Mouse (Mus musculus) adrenal gland, postnatal 4 days (tissue): Measurements from ENCODE around the gene Gm20388. TPM values are rescaled to one million over a fixed set of nuclear protein-coding genes. Genes with fewer than 3 reads are reported as not detected.
"Not testable (repeated sequence)": the region's sequence is repeated elsewhere in the genome, so short reads cannot be mapped to it uniquely, and the experiment has no call there.

Source experiments
- DNase-seq, 2 experiments: peaks; one replicate each; pipeline ENCODE4 v3.0.0; 2021 to 2022; ENCODE audit warnings: low spot score in 2 of 2, mixed read lengths in 2 of 2
- total RNA-seq, 2 experiments: library from RNA; stranded (reverse); gene quantifications; 2 replicates each; pipeline ENCODE4 v1.2.3; 2021

The Gm20388 gene
- total RNA-seq, 2 experiments from 2014 or later: 8.8 TPM; not detected in 1

DNA sequence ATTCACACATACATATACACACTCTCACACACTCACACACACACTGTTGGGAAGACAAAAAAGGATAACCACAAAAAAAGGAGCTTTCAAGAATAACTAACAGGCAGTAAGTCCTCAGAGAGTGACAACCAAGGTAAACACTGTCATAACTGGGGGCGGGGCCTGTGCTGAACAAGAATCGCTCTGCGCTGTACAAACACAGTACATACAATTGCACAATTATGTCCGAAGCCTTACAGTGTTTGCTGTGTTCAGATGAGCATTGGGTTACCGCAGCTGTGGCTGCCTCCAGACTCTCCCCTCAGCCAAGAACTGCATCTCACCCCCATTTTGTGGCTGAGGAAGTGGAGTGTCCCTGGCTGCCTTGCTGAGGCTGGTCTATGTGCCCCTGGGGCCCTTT is 1510.4 kb downstream of the Gm20388 start:
- no peak for DNase-seq

- DNase-seq: no peak
Observed at GRCm38 (mm10) chr8:121424080-121424479, 1513.4 kb downstream of the Gm20388 start.

DNA sequence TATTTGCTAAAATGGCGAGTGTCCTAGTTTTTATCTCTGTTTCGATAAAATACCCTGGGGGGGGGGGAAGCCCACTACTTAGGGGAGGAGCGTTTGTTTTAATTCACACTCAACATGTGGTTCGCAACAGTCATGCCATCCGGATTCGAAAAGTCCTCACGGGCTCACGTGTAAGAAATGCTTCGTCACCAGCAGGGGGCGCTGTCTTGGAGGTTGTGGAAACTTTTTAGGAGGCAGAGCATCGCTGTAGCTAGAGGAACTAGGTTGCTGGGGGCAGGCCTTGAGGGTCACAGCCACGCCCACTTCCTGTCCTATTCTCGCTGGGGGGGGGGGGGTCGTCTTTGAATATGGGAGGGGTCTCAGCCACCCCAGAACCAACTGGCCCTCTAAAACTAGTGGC is 1514.0 kb downstream of the Gm20388 start:
- DNase-seq: no peak

GRCm38 (mm10) chr8:121431499-121431898 is 1520.9 kb downstream of the Gm20388 start:
- no peak for DNase-seq

DNA sequence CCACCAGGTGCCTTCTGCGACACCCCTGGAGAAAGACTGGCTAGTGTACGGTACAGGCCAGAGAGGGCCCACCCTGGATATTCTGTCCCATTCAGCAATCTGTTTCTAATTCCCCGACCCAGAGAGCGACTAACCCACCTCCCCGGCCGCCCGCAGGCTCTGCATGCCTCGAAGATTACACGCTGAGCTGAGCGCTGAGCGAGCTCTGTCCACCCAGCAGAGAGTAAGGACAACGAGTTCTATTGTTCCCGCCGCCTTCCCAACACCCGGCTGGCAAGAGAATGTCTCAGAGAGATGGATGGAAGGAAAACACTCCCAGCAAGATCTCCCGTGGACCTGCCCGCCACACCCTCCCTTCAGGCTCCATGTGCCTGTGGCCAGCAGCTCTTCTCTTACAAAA is 1522.8 kb downstream of the Gm20388 start:
- no peak for DNase-seq

- DNase-seq: no peak
Observed at GRCm38 (mm10) chr8:121436656-121437055, 1526.0 kb downstream of the Gm20388 start.

GRCm38 (mm10) chr8:121437506-121437905 is 1526.9 kb downstream of the Gm20388 start:
- no peak for DNase-seq

GRCm38 (mm10) chr8:121438111-121438510 is 1527.5 kb downstream of the Gm20388 start:
- no peak for DNase-seq

DNA sequence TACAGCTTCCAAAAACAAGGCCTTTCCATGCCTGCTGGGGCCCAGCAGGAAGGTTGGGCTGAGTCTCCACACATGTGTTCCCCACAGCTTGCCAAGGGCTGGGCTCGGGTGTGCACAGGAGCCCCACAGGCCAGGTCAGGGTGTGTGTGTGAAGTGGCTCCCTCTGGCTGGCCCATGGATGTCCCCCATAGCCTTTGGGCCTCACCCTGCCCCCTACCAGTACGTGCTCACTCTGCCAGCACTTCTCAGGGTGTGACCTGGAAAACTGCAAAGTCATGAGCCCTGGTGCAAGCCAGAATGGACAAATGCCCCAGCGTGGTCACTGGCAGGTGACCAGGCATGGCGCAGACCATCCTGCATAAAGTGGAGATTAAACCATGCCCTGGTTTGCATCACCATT is 1528.7 kb downstream of the Gm20388 start:
- DNase-seq: no peak

- DNase-seq: no peak
Observed at GRCm38 (mm10) chr8:121443361-121443760, 1532.7 kb downstream of the Gm20388 start.

GRCm38 (mm10) chr8:121444521-121444920 is 1533.9 kb downstream of the Gm20388 start:
- DNase-seq: not testable (repeated sequence)

GRCm38 (mm10) chr8:121445027-121445471 is 1534.4 kb downstream of the Gm20388 start:
- DNase-seq: no peak

DNA sequence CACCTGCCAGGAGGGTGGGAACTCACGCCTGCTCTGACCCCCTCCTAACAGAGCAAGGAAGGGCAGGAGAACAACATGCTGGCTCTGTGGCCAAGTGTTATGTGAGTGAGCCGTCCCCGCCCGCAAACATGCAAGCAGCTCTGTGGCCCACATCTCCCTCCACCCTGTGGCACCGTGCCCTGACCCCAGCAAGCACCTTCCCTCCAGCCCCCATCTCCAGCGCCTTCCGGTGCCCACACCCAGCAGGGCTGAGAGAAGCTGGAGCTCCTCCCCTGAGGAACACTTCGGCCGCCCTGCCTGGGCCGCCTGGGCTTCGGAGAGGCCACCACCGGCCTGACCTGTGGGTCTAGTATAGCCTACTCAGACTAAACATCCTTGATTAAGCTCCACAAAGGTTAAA is 1535.5 kb downstream of the Gm20388 start:
- no peak for DNase-seq

DNA sequence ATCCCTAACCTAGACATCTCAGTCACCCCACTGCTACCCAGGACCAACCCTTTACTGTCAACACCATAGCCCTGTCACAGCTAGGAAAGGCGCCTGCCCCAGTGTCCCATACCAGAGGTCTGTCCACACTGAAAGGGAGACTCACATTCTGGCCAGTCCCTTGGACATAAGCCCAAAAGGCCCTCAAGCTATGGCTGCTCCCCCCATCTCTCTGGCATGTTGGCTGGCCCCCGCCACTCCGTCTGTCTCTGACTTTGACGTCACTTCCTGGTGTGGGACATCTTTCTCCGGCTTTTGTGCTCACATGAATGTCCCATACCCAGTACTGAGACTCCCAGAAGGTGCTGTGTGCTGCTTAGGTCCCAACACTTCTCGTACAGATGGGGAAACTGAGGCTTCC is 1536.2 kb downstream of the Gm20388 start:
- no peak for DNase-seq

- DNase-seq: no peak
Observed at GRCm38 (mm10) chr8:121450211-121450610, 1539.6 kb downstream of the Gm20388 start.

DNA sequence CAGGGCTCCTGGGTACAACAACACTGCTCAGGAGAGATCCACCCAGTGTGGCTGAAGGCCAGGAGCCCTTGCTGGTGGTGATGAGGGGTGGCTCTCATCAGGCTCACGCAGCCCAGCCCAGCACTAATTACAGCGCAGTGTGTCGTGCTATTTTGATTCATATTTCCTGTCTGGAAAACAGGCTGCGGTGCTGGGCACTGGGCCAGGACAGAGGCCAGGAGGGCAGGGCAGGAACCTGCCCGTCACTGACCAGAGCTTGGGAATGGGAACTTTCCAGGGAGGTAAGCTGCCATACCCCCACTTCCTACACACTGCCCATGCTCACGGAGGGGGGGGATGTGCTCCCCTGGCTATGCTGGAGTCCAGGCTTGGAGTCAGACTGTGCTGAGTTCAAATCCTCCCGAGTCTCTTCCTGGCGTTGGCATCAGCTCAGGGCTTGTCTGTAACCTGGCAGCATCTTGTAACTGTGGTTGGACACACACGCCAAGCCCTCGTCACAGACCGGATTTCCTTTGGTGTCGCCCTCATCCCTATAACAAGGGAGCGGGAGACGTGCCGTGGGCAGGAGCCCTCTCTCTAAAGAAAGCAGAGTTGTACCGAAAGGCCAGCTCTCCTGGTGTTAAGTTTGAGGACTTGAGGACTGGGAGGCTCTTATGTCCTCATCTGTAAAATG is 1540.9 kb downstream of the Gm20388 start:
- DNase-seq: peak in 1 of 2 experiments; percentile 43

DNA sequence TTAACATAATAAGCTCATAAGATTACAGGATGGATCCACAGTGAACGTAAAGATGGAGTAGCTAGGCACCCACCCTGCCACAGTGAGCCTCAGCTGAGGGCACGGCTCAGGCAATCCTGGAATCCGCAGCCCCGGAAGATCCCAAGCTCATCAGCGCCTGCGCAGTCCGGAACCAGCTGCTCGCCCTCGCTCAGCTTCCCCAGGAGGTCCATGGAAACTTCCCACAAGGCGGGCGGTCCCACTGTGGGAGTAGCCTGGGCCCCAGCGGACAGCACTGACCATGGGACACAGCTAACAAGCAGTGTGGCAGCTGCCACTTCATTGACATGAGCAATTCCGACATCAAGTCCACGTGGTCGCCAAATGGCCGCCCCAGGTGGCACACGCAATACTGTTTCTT is 1544.1 kb downstream of the Gm20388 start:
- no peak for DNase-seq

- no peak for DNase-seq
Observed at GRCm38 (mm10) chr8:121461192-121461591, 1550.6 kb downstream of the Gm20388 start.

- no peak for DNase-seq
Observed at GRCm38 (mm10) chr8:121462092-121462491, 1551.5 kb downstream of the Gm20388 start.

GRCm38 (mm10) chr8:121468083-121469071 is 1557.7 kb downstream of the Gm20388 start:
- no peak for DNase-seq

DNA sequence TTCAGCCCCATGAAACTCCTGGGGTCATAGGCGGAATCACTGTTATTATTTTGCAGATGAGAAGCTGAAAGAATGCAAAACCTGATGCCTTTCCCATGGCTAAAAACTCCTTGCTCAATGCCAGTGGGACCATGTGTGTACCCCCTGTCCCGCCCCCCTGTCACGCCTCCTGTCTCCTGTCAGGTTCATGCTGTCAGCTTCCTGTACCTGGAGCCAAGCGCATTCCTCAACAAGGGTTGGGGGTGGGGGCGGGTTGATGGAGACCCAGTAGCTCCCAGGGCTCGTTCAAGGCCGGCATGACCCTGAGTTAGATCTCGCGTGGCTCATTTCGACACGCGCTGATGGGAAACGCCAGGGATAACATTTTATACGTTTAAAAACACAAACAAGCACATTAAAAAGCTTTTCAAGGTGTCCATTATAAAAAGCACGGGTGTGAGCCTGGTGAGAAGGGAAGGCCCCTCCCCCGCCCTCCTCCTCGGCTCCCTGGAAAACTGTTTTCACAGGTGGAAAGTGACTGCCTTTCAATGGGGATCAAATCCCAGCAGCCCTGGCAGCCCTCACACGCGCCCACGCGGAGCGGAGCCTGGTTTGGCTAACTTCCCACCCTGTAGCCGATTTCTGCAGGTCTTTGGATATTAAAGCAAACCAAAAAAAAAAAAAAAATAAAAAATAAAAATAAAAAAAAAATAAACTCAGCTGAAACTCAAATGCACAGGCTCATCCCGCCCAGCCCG is 1563.7 kb downstream of the Gm20388 start:
- DNase-seq: no peak
